Mouse (Mus musculus) Muller cell, postnatal 12 days (primary cell): ENCODE results near the gene Slc5a2.

Experiments used
- DNase-seq: peaks from one replicate; pipeline ENCODE4 v3.0.0-alpha.2; 2015; ENCODE audit errors: inconsistent ontology term

The Slc5a2 gene

DNA sequence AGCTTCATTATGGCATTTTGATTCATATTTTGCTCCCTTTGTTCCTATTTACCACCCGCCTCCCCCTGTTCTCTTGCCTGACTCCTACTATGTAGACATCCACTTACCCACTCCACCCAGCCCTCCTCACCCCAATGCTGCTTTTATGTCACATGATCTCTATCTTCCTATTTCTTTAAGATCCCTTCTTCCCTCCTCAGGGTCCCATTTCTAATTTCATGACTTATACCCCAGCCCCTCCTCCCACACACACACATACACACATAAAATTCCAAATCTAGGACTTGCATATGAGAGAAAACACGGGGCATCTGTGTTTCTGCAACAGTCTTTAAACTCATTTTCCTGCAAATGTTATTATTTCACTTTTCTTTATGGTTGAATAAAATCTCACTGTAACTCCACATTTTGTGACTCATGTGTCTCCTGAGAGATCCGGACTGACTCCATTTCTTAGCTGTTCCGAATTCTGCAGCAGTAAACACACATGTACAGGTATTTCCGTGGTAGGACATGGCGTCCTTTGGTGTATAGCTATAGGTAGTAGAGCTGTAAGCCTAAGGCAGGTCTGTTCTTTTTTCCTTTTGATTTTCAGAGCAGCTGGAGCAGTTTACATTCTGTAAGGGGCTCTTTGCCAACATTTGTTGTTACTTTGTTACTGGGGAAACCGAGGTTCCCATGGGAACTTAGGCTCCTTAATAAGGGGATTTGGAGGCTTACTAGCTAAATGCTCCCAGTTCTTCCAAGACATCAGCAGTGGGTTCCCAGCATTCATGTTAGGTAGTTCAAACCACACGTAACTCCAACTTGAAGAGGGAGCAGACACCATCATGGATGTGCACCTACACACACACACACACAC, 33.3 kb downstream of the Slc5a2 start:
- DNase-seq = no peak

DNA sequence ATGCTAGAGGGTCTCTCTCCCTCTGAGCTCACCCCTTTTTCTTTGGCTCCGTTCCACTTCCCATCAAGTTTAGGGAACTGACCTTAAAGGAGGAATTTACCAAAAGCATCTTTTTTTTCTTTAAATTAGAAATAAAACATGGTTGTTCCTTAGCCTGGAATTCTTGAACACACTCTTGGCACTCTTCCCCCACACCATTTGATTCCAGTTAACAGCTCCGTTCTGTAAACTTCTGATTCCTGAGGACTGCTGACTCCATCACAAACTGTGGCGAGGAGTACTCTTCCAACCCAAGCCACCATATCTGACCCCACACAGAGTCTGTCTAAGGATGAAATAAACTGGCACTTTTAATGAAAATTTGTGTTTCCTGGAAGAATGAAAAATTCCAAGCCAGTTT, 35.5 kb downstream of the Slc5a2 start:
- DNase-seq = no peak

DNA sequence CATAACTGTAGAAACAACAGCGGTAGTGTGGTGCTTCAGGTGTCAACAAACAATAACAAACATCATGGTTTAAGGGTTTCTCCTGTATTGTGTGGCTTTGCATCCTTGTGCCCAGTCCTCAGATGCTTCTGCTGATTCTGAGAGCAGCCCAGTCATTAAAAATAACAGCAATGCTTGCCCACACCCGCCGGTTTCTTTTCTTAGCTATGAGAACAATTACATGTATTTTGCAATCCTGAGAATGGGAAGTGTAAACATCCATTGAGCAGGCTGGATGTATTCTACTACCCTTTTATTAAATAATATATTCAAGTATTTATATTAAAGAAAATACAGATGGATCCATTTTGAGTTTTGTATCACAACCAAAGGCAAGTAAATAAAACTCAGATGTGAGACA, 36.7 kb downstream of the Slc5a2 start:
- no peak for DNase-seq

DNA sequence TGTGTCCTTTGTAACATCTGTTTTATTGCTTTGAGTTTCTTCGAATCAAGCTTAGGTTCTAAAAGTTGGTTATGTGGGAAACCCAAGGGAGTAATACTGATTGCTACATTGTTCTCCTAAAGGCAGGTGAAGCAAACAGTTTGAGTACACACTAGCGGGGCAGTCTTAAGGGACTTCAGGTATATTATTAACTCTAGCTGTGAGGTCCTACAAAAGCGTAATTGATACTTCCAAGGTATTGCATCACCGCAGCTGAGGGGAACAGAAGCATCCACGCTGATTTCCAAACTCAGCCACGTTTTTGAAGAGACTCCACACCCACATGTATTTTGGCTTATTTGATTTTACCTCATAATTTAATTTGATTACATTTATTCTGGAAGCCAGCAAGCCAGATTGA, 38.7 kb downstream of the Slc5a2 start:
- no peak for DNase-seq

DNA sequence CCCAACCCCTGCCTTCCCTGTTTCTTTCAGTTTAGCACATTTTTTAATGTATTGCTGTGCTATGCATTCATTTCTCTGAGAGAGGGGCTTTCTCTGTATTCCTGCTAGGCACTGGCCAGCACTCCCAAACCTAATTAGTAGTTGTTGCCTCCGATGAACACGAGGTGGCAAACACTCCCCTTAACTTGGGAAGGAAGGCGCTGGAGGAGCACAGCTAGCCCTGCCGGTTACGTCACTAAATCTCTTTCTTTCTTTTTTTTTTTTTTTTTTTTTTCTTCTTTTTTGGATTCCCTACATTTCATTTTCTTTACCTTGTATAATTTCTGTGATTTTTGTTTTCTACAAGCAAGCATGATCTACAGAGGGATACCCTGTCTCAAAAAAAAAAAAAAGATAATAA, 39.5 kb downstream of the Slc5a2 start:
- peak; percentile 55 for DNase-seq

DNA sequence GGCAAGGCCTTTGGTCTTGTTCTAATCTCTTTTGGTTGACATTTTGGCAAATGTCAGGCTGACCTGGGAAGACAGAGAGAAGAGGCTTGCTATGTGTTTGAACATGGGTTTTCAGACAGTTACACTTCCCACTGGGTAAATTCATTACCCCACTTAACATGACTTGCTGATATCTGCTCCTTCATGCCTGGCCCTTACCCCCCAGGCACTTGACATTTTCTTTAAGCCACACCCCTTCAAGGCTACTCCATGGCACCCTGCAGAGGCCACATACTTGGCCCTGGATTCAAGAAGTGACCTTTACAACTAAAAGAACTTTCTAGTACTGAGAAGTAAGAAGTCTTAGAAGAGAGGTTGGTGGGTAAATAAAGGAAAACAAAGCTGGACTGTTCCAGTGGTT, 42.4 kb downstream of the Slc5a2 start:
- DNase-seq = no peak

DNA sequence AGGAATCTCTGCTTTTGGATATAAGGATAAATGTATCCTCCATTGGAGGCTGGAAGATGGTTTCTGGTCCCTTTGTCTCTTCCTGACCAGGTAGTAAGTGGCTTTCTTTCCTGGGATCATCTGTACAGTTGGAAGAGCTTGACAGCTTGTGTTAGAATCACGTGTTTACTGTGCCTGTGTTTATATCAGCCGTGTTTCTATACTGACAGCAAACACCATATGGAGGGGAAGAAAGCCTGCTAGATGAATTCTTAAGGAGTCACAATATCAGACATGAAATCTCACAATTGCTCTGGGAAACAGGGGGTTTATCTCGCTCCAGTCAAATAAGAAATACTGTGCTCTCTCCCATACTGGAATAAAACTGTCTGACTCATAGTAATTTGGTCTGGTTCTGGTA, 43.8 kb downstream of the Slc5a2 start:
- no peak for DNase-seq

DNA sequence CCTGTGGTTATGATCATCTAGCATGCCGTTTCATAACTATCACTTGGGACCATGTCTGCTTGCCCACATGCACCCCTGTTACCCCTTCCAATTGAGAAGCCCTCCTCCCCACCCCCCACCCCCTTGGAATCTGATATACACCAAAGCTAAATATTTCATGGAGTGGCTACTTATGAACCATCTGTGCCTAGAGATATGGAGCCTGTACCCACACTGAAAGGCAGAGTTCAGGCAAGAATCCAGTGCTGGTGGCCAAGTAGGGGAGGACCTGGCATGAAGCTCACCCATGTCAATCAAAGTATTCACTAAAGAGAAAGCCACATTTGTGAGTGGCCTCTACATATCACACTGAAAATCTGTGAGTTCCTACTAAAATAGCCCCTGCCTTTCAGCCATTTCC, 44.3 kb downstream of the Slc5a2 start:
- DNase-seq = no peak

DNA sequence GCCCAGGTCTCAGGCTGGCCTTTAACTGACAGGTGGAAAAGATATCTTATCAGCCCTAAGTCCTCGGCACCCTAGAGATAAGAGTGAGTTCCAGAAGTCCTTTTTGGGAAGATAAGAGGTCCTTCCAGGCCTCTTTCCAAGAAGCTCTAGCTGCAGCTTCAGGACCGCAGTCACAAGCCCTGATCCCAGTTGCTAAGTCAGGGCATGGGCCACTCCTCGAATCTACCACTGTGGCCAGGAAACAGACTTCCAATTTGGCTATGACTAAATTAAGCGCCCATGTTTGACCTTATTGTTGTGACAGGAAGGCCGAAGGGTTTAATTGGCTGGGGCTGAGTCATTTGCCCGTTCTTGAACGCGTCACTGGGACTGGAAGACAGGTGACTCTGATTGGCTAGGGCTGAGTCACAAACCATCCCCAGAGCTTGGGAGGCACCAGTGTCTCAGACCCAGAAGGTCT, 44.8 kb downstream of the Slc5a2 start:
- peak; percentile 68 for DNase-seq

DNA sequence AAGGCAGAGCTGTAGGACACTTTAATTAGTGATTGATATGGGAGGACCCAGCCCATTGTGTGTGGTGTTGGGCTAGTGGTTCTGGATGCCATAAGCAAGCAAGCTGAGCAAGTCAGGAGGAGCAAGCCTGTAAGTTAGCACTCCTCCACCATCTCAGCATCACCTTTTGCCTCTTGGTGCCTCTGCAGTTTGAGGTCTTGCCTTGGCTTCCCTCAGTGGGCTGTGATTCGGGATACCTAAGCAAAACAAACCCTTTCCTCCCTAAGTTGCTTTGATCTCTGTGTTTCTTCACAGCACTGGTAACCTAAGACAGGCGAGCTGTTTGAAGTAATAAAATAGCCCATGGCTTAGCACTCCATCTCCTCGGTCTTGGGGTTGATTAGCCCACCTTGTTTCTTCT, 45.8 kb downstream of the Slc5a2 start:
- DNase-seq = no peak

DNA sequence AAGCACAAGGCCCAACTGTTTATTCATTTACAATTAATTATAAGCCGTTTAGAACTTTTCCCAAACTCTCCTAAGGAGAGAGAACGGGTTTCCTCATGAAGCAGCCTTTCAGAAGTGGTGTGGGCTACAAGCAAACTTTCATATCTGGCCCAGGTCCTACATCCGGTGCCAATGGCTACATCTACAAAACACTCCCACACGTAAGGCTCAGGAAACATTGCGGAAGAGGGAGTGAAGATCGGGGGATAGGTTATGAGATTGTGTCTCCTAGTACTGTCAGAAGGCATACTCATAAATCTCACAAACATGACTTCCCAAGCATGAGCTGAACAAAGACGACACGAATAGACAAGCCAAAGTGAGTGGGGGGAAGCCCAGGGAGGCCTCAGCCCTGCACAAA, 46.4 kb downstream of the Slc5a2 start:
- DNase-seq = no peak

DNA sequence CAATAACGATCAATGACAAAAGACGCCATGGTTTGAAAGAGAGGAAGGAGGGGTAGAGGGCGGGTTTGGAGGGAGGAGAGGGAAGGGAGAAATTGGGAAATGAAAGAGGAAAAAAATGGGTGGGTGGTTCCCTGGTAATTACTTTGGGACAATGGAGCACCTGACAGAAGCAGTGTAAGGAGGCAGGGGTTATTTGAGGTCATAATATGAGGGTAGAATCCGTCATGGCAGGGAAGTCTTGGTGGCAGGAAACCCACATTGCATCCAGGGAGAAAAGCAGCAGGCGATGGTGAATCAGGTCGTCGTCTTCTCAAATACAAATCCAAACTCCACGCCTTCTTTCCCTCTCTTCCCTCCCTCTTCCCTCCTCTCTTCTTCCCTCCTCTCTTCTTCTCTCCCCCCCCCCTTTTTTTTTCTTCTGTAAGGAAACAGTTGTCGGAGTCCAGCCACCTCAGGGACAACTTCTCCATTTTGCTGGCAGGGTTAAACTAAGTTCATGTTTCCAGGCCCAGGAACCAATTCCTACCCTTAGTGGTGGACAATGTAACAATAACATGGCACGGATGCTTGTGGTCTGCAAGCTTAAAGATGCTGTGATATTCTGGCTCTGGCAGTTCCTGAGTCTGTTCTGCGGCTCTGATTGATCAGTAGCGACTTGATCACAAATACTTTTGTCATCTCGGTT, 47.1 kb downstream of the Slc5a2 start:
- DNase-seq = no peak

DNA sequence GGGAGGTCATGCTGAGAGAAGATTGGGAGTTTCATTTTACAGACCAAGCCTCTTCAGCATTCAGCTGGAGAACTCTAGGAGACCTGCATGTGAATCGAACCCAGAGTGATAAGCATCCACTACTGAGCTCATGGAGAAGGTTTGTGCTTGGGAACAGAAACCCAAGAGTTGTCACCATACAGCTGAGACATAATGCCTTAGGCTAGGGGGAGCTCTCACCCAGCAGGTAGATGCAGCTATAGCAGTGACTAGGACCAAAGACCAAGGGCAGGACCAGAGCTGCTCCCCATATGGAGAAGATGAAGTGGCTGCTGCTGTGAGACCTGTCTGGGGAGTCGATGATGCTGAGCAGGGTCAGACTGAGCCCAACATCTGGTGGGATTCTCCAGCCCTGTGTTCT, 48.1 kb downstream of the Slc5a2 start:
- DNase-seq = no peak

DNA sequence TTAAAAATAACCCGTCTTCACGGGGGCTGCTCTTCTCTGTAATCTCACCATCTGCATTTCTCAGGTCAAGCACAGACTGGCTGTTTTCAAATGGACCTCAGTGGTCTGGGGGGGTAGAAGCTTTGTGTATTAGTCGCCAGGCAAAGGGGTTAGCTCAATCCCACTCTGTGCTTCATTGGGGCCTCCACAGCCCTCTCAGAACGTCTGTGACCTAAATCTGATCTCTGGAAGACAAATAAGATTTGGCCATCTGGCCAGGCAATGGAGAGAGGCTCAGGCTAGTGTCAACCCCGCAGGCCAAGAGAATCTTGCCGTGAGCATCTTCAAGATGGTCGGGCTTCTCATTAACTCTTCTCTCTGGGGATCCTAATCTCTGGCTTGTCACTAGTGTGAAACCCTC, 49.0 kb downstream of the Slc5a2 start:
- no peak for DNase-seq

DNA sequence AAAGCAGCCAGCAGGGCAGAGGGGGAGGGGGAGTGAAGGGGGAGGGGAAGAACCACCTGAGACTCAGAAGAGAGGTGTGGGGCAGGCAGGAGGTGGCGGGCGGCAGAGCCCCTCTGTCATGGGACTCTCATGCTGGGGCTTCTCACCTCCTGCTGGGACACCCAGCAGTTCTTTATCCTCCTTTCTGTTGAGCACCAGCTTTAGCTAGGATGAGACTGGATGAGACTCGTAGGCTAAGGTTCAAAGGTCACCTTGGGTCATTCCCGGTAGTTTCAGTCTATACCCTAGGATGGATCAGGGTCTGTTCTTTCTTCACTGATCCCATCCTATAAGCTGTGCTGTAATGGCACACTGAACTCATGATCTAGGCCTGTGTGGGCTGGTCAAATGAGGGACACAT, 51.6 kb downstream of the Slc5a2 start:
- DNase-seq = no peak

DNA sequence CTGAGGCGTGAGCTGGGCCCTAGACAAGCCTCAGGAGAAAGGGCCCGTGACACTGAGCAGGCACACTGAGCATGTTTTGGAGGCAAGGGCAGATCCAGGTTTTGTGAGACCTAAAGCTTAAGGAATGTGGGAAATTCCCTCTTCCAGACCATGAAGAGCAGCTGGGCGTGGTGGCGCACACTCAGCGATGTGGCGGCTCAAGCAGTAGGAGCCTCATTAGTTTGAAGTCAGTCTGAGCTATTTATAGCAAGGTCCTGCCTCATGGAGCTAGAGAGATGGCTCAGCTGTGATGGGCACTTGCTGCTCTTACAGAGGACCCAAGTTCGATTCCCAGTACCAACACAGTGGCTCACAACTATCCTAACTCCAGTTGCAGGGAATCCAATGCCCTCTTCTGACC, 53.7 kb downstream of the Slc5a2 start:
- peak; percentile 74 for DNase-seq

DNA sequence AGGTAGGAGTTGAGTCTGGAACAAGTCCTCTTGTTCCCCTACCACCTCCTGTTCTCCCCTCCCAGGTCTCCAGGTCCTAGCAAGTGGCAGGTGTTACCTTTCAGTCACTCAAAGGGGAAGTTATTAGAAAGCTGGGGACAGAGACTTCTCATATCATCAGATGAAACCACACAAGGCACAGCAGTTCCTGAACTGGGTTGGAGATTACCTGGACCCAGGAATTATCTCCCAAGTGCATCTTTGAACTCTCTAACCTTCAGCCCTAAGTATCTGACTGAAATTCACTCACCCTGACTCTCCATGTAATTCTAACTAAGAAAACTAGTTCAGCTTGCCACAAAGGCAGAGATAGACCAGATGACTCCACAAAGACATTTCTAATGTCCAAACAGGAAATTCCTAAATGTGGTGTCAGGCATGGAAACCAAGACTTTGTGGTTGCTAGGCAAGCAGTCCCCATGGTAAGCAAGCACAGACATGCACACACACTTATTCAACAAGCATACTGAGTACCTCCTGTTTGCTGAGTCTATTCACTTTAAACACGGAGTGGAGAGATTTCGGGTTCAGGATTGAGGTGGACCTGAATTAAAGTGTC, 54.9 kb downstream of the Slc5a2 start:
- peak; percentile 72 for DNase-seq

DNA sequence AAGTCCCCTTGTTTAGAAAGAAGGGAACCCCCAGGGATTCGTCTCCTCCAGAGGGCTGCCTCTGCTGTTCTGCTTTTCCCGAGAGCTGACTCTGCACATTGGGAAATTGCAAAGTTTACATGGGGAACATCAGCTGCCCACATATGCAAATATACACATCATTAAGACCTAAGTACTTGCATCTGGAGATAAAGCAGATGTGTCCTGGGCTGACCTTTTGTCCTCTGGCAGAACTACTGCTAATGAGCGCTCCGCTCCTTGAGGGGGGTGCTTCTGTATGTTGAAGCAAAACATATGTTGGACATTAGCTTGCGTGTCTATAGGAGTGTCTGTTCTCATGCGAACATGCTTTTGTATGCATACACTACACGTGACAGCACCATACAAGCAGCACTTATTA, 55.8 kb downstream of the Slc5a2 start:
- DNase-seq = no peak
